Mouse (Mus musculus) CD4-positive, CD25-positive, alpha-beta regulatory T cell, adult 9 weeks (primary cell): ENCODE data around the gene Tmem30c. TPM values are rescaled to one million over a fixed set of nuclear protein-coding genes. Genes with fewer than 3 reads are reported as not detected.

Source experiments
- polyA plus RNA-seq: library from polyadenylated mRNA; unstranded; fragments of 100-300 nt; shearing (Covaris generic); gene quantifications from one replicate; pipeline ENCODE4 v1.2.1, GENCODE M21; 2017

The Tmem30c gene
- polyA plus RNA-seq, result 0.16 TPM

GRCm38 (mm10) chr16:57292765-57293164 is at the start of gene Tmem30c:
TSS of gene Tmem30c (minus strand) at chr16:57292865.

GRCm38 (mm10) chr16:57231089-57231936 is 61.4 kb downstream of the Tmem30c start, which contains the start of gene Tbc1d23:
TSS of gene Tbc1d23 (minus strand) at chr16:57231504.

Other genes with a start within 250 kb of the Tmem30c start
- not detected for gene Tmem45a2, start 221.5 kb downstream of the Tmem30c start, polyA plus RNA-seq
- gene Tomm70a, start 171.2 kb downstream of the Tmem30c start, polyA plus RNA-seq, result 10.0 TPM
- gene Nit2, start 125.5 kb downstream of the Tmem30c start, polyA plus RNA-seq, result 44.2 TPM
- gene Tbc1d23, start 61.4 kb downstream of the Tmem30c start, polyA plus RNA-seq, result 33.8 TPM
- 11.0 TPM for gene Filip1l, start 60.2 kb upstream of the Tmem30c start, polyA plus RNA-seq